Mouse (Mus musculus): Measurements from ENCODE around the gene Ern1. TPM values are rescaled to one million over a fixed set of nuclear protein-coding genes. Genes with fewer than 3 reads are reported as not detected.

Ern1 gene
- total RNA-seq, 2 experiments from 2014 or later, result 10.7 to 12.9 TPM

GRCm38 (mm10) chr11:106486042-106486865, 1.4 kb downstream of the Ern1 start:
- intact Hi-C loops (cut with DNase I), result loop anchor here (2.0 kb wide), 1 partner anchor 67 kb away; no protein-coding TSS in a partner anchor
- DNase-seq, result no peak

DNA sequence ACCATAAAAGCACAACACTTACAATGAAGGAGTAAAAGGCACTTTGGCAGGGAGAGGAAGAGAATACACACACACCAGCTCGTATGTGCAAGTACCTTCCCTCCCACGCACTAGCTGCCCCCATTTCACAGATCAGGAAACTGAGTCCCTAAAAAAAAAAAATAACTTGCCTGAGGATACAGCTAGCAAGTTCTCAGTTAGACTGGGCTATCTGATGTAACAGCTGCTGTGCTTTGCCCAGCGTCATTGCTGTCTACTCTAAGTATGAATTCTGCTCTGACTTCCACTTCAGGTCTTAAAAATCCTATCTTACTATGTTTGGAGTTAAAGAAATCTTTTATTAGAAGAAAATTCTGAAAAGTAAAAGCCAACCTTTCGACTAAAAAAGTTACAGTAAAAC, 2.0 kb downstream of the Ern1 start:
- DNase-seq, result no peak
- intact Hi-C loops (cut with DNase I), result loop anchor here (2.0 kb wide), 1 partner anchor 67 kb away; no protein-coding TSS in a partner anchor

DNA sequence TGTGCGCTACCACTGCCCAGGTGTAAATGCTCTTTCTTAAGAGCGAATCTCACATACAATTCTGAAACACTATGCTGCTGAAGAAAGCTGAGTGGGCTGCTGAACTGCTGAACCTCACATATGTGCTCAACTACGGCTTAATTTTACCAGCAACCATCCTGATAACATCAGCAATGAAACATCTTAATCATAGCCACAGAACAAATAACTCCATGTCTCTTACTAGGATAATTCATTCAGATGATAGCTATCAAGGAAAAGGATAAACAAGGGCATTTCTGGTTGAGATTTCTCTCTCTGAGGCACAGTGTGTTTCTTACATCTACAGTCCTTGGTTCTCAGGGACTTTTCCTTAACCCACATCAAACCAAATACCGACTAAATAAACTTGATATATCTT, 2.8 kb downstream of the Ern1 start:
- intact Hi-C loops (cut with DNase I), result no loop called here
- no peak for DNase-seq

- DNase-seq, result no peak
- intact Hi-C loops (cut with DNase I), result no loop called here
These were observed 4.8 kb downstream of the Ern1 start for GRCm38 (mm10) chr11:106482867-106483266.

DNA sequence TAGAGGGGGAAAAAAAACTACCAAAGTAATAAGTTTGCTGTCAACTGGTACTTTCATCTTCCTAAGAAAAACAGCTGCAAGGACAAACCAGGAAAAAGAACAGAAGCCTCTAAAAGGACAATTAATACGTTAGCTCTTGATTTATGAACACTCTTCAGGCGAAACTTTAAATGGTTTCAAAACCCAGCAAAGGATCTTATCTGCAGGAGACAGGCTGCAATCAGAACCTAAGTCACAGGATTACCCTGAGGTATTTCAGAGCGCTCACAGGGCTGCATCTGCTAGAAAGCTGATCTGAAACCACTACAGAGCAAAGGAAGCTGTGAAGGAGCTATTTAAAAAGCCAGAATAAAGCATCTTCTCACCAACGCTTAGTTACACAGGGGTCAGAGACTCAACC, 6.0 kb downstream of the Ern1 start:
- no peak for DNase-seq
- intact Hi-C loops (cut with DNase I), result no loop called here

GRCm38 (mm10) chr11:106480530-106480885, 7.1 kb downstream of the Ern1 start:
- intact Hi-C loops (cut with DNase I), result no loop called here
- no peak for DNase-seq

DNA sequence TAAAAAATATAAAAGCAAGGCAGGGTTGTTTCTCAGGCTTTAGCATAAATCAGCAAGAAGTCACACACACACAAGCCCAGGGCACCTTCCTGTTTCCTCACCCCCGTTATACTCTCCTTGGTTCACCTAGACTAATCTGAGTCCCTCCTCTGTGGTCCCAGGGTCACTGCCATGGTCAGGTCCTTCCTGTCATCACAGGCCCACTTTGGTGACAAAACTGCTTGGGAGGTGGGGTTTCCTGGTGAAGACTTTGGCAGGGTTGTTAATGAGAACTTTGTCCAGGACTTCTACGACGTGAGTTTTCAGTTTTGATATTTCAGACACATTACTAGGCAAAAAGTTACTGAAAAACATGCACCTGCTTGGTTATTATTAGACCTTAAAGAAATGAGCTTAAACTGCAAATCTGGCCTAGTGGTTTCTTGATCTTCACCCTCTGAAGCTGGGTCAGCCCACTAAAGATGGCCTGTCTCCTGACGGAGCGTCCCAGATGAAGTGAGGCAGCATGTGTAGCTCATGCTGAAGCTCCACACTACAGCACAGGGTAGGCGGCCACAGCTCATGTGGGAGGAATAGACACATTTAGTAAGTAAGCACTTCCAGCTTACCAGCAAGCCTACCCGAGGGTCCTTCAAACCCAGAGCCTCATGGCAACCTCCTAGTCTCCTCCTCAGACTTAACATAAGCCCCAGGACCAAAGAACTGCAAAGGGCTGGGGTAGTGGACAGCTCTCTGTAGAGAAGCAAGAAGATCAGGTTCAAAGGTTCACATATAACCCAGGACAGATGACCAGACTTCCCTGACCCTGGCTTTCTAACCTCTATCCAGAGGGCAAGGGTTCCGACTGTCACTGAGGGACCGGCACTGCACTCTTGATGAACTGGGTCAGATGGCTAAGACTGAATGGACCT, 7.8 kb downstream of the Ern1 start:
- intact Hi-C loops (cut with DNase I), result no loop called here
- no peak for DNase-seq

- no peak for DNase-seq
- intact Hi-C loops (cut with DNase I), result no loop called here
These were observed 8.9 kb downstream of the Ern1 start for GRCm38 (mm10) chr11:106478745-106479144.

DNA sequence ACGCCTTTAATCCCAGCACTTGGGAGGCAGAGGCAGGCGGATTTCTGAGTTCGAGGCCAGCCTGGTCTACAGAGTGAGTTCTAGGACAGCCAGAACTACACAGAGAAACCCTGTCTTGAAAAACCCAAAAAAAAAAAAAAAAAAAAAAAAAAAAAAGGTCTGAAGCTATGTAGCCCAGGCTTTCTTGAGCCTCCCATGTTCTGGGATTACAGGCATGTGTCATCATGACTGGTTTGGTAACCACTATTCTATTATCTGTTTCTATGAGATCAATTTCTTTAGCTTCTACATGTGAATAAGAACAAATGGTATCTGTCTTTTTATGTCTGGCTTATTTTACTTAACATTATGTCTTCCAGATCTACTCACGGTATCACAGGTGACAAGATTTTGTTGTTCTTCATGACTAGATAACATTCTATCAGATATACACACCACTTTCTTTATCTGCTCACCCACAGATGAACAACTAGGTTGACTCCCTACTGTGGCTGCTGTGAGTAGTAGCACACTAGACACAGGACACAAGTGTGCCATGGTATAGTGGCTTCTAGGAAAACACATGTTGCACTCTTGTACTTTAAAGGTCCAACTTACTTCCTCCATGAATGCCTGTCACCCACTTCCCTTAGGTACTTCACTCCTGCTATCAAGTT, 10.0 kb downstream of the Ern1 start:
- intact Hi-C loops (cut with DNase I), result no loop called here
- DNase-seq, result no peak

DNA sequence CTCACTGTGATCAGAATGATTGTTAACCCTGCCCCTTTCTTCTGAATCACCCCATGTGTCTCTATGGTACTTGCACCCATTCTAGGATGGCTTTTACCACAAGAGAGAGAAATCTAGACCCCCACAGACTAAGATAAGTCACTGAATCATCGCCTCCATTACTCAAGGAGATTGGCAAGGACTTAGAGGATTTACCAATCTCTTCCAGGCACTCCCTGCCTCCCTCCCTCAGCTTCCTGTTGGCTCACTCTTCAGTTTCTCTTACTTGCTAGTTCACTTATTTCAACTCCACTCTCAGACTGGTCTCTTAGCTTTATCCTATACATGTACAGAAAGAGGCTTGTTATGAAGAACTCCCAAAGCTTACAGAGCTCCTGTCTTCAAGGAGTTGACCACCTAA, 12.3 kb downstream of the Ern1 start:
- intact Hi-C loops (cut with DNase I), result no loop called here
- DNase-seq, result no peak

DNA sequence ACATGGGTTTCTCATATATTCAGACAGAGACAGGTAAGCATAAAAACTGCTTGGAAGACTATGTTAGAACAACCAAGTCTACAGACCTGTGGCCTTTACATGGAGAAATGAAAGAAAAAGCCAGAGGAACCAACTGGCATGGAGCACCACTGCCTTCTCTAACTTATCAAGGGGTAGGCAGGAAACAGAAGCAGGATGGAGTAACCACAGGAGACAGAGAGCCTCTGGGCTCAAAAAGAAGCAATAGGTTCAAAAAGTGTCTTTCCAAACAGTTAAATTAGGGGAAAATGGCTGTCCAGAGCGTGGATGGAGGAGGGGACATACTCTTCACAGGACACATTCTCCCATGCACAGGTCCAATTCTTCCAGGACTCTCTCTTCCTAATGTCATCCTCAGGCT, 16.0 kb downstream of the Ern1 start:
- DNase-seq, result no peak
- intact Hi-C loops (cut with DNase I), result no loop called here

DNA sequence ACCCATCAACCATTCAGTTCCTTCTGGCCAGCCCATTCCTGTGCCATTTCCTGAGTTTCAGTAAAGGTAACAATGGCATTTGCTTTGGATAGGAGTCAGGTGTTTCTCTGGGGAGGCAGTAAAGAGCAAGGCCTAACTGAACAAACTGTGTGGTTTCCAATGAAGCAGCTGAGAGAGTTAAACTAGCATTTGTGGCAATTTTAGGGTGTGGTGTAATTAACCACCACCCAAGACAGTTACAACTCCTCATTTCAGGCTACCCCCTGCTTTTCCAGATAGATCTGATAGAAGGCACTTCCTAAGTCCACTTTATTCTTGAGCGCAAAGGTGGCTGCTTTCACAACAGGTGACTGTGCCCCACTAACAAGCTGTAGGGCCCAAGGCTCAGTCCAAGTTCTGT, 19.1 kb downstream of the Ern1 start:
- intact Hi-C loops (cut with DNase I), result no loop called here
- DNase-seq, result no peak

DNA sequence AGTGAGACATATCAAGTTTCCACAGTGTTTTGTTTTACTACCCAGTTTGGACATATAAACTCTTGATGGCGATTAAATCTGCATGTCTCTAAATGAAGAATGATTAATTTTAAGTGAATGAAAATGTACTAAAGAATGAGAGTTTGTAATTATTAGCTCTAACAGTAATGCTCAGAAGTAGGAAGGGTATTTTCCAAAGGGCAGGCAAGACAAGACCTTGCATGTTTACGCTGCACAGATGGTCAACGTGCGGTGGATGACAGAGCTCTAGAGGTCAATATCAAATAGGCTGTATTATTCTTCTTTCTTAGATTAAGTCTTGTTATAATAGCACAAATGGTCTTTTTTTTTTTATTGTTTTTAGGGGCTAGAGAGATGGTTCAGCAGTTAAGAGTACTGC, 21.7 kb downstream of the Ern1 start:
- intact Hi-C loops (cut with DNase I), result no loop called here

DNA sequence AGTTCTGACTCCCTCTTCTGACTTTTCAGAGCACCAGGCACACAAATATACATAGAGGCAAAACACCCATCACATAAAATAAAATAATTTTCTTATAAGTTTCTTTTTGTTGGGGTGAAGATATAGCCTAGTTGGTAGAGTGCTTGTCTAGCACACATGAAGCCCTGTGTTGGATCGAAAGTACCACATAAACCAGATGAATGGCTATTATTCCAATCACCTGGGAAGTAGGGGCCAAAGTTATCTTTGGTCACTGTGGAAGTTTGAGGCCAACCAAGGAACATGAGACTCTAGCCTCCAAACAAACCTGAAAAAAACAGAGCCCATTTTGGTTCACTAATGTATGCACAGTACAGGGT, 22.1 kb downstream of the Ern1 start:
- intact Hi-C loops (cut with DNase I), result no loop called here
- no peak for DNase-seq

More for the DNA sequence above, 21.7 kb downstream of the Ern1 start:
- no peak for DNase-seq

DNA sequence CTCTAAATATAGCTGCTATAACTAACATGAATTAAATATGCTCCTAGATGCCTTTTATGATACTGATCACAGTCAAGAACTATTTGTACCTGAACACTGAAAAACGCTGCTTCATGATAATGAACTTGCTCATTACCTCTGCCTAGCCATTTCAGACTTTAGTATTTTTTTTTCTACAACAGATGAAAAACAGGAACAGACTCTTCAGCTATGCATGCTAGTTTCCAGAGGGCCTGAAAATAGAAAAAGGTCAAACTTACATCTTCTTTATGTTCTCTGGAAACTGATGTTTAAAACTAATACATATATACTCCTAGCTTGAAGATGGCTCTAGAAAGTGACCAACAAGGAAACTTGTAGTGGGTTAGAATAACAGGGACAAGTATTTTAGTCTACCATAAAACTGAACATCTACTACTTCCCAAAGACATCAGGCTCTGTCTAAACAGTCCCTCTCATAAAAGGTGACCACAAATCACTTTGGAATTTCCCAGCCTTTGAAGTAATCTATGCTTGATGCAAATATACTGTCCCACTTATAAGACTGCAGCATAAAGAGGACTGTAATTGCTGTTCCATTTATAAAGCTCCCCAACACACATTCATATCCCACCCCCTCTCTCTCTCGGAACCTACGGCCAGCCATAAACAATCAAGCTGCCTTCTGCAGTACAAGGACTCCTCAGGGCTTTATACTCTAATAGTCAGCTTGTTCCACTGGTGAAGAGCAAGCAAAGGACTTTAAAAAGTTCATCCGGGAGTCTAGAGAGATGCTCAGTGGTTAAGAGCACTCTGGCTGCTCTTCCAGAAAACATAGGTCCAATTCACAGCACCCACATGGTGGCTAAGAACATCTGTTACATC, 22.7 kb downstream of the Ern1 start:
- intact Hi-C loops (cut with DNase I), result no loop called here
- no peak for DNase-seq

GRCm38 (mm10) chr11:106463845-106464244, 23.8 kb downstream of the Ern1 start:
- DNase-seq, result no peak
- intact Hi-C loops (cut with DNase I), result no loop called here

GRCm38 (mm10) chr11:106462309-106462708, 25.3 kb downstream of the Ern1 start:
- intact Hi-C loops (cut with DNase I), result no loop called here
- no peak for DNase-seq

DNA sequence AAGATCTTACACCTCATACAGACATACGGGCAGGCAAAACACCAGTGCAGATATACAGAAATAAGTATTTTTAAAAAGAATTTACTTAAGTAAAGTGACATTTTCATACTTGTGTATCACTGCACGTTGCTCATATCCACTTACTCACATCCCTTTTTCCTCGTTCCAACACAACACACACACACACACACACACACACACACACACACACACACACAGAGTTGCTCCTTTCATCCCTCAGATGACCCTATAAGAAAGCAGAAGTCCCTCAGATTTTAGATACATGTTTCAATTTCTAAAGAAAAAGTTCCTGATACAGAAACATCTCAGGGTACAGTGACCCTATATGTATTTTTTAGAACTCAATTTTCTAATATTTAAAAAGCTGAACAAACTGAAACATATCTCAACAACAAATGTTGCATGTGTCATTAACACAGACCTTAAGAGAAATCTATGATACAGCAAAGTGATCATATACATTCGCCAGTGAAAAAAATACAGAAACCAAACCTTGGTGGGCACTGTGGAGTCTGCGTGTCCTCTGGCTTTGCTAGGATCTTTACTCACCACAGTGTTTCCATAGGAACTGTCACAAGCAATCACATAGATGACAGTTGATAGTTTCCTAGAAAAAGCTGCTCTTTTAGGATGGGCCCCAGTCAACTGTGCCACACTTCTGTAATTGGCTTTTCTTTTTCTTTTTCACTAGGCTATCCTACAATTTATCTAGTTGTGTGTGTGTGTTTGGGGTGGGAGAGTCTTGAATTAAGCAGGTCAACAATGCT, 26.3 kb downstream of the Ern1 start:
- no peak for DNase-seq
- intact Hi-C loops (cut with DNase I), result no loop called here

DNA sequence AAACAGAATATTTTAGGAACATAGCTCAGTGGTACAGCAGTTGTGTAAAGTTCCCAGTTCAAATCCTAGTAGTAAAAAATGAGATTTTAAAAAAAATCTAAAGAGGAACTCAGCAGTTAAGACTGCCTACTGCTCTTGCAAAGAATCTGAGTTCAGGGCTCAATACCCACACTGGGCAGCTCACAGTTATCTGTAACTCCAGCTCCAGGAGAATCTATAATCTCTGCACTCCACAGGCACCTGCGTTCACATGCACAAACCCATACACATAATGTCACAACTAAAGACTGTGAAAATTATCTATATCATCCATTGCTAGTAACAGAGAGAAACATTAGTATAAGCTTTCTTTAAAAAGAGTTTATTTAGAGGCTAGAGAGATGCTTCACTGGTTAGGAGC, 27.0 kb downstream of the Ern1 start:
- DNase-seq, result no peak
- intact Hi-C loops (cut with DNase I), result no loop called here

DNA sequence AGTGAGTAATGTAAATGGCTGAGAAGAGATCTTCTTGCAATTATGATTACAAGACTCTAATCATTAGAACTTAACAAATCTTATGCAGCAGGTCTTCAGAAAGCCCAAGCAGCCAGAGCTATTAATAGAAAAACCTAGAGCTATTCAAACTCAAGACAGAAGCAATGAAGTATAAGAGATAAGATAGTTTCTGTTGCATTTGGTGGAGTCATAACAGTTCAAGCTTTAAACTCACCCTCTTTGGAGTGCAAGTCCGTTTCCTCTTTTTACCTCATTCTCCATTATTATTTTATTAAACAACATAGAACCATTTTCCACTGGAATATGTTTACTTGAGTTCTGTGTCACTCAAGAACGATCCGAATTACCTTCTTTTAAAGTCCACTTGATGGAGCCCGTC, 29.1 kb downstream of the Ern1 start:
- intact Hi-C loops (cut with DNase I), result no loop called here
- DNase-seq, result no peak

Measured in left cerebral cortex, postnatal 4 days (tissue).